Mouse (Mus musculus) urinary bladder, postnatal 36 days (tissue): ENCODE measurements around the gene Ccdc88b.
"Not testable (repeated sequence)": the region's sequence is repeated elsewhere in the genome, so short reads cannot be mapped to it uniquely, and the experiment has no call there.

Experiments used
- DNase-seq, 2 experiments: peaks; one replicate each; pipeline ENCODE4 v3.0.0; 2022; ENCODE audit warnings: low spot score in 2 of 2, mixed read lengths in 1 of 2

Gene Ccdc88b

DNA sequence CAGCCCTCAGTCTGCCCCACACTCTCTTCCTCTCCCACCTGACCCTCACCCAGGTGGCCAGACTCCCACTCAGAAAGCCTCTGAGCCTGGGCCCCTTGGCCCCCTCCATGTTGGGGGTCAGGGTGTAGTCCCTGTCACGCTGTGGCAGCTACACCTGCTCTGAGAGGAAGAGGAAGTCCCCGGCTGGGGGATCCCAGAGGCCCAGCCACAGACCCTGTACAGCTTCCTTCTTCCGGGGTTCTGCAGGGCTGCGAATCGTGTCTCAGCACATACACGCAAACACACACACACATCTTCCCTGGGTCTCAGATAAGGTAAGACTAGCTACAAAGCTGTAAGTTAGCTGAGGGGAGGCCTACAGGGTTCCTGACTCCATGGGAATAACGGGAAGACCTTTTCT is at the start of gene Ccdc88b:
TSS of gene Ccdc88b (minus strand) at position 181 of the 400 bp plus-strand sequence.
- DNase-seq: no peak

DNA sequence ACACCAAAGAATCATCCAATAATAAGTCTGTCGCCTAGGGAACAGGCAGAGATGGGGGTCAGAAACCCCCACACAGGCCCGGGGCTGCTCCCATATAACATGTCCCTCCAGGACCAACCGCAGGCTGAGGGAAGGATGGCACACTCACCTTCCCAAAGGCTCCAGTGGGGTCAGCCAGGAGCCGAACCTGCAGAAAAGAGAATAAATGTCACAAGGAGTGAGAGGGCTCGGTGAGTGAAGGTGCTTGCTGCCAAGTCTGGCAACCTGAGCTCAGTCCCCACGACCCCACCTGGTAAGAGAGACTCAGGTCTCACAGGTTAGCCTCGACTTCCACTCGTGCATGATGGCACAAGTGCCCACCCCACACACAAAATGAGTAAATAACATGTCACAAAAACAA is 49.1 kb upstream of the Ccdc88b start:
- no peak for DNase-seq

DNA sequence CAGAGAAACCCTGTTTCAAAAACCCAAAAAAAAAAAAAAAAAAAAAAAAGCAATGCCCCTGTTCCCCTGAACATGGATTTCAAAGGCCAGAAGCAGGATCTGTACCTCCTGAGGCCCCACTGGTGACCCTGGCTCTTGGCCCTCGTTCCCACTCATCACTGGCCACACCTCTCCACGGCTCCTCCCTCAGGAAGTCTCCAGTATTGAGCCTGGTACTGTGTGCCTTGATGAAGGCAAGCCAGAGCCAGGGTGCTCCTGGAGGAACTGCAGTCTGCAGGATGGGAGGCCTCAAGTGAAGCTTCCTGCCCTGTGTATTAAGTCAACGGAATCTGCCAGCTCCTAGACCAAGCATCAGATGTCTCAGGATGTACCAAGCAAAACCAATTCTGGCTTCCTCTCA is 48.2 kb upstream of the Ccdc88b start:
- no peak for DNase-seq

DNA sequence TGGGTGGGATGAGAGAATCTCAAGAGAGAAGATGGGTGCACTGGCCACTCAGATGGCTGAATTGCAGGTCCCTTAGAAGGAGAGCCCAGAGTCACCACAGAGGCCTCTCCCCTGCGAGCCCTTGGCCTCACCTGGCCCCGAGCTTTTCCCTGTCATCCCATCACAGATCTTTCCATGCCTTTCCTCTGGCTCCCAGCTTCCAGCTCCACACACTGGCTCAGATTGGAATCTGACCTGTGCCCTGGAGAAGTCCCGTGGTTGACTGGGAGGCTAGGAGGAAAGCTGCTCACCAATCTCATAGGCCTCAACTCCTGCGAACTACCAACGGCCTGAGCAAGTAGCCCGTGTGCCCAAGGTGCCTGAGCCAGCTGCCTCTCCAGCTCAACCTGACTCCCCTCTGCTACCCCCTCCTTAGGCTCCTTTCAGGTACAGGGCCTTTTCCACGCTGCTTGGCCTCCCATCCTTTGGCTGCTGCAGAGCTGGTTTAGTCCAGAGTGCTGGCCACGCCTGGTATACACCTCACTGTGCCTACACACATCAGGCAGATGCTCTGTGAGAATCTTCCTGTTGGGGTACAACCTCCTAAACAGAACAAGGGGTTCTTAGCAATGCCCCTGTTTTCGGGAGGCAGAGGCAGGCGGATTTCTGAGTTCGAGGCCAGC is 47.6 kb upstream of the Ccdc88b start:
- no peak for DNase-seq

DNA sequence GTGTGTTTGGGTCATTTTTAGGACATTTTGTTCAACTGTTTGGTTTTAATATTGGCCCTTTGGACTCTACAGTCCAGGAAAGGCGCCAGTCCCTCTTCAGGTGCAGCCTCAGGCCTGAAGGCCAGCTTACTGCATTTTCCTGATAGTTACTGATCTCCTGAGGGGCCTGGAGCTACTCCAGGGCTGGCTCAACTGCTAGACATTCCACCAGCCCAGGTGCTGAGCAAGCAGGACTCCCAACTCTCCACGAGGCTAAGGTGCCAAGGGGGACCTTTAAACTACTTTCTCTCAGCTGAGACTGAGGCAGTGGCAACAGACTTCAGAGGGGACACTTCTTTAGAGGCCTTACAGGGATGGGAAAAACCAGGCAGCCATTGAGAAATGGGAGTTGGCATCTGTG is 46.8 kb upstream of the Ccdc88b start:
- DNase-seq: no peak

DNA sequence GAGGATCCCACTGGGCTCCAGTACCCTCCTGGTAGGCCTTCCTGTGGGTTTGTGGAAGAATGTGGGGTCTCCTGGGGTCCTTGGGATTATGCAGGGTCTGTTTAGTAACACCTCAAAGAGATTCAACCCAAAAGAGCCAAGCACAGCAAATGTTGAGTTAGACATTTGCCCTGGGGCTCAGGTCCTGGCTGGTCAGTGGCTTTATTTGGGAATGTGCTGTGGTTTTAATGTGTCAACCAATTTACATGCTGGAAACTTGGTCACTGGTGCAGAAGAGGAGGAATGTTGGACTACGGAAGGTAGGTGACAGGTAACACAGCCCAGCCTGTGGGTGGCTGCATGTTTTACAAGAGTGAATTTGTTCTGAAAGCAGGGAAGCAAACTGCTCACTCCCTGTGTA is 45.0 kb upstream of the Ccdc88b start:
- DNase-seq: no peak

DNA sequence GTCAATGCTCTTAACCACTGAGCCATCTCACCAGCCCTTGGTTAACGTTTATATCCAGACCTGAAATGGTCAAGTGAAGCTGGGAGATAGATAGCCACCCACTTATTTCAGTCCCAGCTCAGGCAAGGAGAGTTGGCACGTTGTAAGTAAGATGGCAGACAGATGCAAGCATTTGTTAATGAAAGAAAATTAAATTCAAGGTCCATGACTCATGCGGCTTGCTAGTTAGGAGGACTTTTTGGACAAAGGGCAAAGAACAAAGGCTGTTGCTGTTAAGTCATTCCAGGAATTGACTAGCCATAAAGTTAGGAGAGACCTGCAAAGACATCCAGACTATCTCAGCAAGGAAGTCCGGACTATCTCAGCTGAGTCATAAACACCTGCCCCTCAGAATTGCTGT is 41.6 kb upstream of the Ccdc88b start:
- no peak for DNase-seq

DNA sequence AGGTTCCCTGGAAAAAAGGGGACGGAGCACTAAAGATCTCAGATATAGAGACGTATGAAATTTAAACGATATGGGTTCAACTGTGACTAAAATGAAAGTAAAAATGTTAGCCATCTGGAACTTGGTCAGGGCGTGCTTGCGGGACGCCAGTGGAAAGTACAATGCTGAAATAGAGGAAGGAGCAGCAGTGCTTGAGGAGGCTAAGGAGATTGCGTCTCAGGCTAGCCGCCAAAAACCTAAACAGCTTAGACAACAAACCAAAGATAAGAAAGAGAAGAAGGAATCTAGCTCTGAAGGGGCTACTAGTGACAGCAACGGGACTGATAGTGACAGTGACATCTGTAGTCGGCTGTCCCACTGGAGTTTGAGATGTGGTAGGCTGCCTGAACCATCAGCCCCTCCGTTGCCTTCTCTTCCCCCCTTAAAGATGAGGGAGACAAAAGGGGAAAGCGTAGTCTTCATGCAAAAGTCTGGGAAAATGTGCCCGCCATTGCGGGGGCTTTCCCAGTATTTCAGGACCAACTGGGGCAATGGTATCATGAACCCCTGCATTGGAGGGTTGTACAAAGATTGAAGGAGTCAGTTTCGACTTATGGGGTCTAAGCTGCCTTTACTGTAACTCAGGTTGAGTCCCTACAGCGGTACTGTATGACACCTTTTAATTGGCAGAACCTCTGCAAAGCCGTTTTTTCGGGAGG is 37.7 kb upstream of the Ccdc88b start:
- DNase-seq: not testable (repeated sequence)

DNA sequence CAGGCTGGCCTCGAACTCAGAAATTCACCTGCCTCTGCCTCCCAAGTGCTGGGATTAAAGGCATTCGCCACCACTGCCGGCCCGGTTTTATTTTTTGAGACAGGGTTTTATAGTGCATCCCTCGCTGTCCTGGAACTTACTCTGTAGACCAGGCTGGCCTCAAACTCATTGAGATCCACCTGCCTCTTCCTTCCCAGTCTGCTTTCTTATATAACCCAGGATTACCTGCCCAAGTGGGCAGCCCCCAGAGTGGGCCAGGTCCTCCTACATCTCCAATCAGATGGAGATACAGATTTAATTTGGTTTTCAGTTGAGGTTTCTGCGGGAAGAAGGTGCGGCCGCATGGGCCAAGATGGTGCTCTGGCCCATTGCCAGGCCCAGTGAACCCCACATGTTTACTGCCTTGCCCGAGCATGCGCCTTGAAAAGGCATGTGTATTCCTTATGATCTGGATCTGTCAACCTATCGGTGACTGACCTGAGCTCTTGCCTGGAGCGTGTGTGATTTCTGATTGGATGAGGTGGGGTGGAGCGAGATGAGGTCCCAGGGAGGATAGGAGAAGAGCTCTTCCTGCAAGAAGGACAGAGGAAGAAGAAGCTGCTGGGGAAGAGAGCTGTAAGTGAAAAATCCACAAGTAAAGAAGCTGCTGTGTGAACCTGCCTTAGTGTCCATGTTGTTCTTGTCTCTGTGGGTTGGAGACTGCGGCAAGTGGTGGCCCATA is 35.9 kb upstream of the Ccdc88b start:
- no peak for DNase-seq

DNA sequence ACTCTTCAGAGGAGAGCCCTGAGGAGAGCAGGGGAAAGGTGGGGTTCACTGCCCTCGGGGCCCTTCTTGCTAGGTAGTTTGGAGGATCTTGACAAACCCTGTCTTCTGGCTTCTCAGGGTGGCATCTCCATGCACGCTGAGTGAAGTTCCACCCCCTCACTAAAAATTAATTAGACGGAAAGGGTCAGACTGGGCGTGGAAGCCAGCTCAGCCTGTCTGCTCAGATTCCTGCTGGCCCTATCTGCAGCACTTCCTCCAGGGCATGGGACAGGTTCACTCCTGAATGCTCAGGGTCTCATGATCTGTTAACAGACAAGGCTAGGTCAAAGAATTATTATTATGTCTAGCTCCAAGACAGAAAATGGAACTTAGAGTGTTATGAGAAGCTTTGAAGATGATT is 34.5 kb upstream of the Ccdc88b start:
- DNase-seq: peak; percentile 64 to 66

DNA sequence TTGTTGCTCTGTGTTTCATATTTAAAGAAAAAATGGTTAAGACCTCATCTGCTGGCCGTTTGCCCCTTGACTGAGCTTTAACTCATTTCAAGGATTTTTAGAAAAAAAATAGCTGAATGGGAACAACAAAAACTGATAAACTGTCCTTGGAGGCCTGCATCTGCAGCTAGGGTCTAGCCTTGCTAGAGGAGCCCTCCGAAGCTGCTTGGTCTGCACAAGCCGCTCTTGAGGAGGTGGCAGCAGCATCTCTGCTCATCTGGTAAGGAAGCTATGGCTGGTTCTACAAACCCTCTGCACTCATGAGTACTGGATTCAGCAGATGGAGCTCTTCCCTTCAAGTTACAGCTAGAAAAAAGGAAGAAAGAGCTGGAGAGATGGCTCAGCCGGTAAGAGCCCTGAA is 20.0 kb upstream of the Ccdc88b start:
- DNase-seq: no peak

DNA sequence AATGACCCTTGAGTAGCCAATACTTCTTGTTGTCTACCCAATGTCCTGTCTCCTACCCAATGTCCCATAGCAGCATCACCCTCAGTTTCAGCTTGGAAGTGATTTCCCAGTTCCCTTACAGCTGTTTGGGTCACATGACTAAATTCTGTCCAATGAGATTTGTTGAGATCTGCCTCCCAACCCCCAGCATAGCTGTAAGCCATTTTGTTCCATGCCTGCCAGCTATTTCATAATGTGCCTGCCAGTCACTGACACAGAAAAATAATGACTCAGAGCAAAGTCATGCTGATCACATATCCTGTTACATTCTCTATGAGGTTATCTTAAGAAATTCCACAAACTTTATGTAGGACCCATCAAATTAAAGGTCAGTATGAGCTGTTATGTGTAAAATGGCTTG is 18.8 kb upstream of the Ccdc88b start:
- DNase-seq: no peak

DNA sequence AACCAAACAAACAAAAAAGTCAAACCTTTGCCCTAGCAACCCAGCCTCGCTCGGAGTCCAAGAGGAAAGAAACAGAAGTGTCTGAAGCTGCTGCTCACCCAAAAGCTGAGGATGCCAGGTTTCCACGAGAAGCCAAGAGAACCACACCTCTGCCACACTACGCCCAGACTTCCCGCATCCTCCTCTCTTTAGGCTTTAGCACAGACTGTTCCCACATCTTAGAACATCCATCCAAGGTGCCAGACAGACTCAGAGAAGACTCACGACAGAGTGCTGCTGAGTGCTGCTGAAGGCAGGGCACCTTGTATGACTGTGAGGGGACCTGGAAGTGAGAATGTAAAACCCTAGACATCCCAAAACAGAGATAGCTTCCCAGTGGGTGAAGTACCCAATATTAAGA is 17.8 kb upstream of the Ccdc88b start:
- no peak for DNase-seq

DNA sequence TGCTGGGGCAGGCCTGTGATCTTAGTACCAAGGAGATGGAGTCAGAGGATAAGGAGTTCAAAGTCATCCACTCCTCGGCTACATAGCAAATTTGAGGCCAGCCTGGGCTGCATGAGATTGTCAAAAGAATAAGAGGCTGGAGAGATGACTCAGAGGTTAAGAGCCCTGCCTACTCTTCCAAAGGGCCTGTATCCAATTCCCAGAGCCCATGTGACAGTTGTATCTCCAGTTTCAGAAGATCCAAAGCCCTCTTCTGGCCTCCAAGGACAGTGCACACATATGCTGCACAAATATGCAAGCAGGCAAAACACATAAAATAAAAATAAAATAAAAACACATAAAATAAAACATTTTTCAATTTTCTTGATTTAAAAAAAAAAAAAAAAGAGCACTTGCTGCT is 16.2 kb upstream of the Ccdc88b start:
- DNase-seq: no peak

DNA sequence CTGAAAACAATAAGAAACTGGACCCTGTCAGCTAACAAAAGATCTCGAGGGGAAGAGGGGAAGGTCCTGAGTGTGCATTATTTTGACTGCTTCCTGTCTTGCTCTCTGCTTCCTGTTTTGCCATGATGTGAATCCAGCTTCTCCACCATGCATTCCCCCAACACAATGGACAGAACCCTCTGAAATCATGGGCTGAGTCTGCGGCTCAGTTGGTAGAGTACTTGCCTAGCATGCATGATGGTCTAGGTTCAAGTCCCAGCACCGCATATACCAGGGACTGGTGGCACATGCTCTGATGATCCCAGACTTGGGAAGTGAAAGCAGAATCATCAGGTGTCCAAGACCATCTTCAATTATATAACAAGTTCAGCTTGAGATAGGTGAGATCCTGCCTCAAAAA is 14.7 kb upstream of the Ccdc88b start:
- DNase-seq: no peak

DNA sequence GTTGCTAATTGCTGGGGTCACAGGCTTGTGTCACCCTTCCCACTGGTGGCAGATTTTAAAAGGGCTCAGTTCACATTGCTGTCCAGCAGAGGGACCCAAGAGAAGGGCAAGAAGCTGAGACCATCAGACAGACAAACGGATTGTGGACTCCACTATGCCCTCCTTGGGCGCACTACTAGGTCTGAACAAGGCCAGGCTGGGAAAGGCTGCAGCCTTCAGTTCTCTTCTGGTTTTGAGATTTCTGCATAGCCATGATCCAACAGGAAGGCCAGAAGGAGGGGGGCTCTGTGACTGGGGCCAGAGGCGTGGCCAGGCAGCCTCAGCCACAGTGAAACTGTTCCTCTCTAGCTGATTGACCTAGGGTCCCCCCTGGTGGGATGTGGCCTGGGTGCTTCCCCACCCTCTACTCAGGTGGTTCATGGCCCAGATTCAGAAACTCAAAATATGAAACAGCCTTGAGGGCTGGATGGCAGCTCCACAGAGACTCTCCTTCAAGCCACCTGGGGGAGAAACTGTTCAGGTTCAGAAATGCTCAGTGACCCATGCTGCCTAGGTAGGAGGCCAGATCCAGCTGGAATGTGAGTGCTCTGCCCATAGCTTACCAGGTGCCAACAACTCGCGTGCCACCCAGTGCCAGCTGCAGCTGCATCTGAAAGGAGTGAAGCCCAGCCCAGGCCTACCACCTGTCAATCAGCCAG is 13.7 kb upstream of the Ccdc88b start:
- DNase-seq: peak in 1 of 2 experiments; percentile 31

DNA sequence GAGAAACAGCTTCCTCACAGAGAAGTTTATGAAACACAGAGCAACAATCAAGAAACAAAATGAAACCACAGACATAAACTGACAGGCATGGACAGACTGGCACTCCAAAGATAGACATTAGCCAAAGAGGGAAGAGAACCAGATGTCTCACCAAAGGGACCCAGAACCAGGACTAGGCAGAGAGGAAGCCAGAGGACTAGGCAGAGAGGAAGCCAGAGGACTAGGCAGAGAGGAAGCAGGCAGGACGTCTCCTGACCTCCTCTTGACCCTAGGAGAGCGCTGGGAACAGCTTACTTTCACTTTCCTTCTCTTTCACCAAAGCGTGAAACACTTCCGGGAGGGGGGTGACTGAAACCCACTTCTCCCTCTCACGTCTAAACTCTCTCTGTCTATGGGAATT is 11.3 kb upstream of the Ccdc88b start:
- peak; percentile 41 to 64 for DNase-seq

DNA sequence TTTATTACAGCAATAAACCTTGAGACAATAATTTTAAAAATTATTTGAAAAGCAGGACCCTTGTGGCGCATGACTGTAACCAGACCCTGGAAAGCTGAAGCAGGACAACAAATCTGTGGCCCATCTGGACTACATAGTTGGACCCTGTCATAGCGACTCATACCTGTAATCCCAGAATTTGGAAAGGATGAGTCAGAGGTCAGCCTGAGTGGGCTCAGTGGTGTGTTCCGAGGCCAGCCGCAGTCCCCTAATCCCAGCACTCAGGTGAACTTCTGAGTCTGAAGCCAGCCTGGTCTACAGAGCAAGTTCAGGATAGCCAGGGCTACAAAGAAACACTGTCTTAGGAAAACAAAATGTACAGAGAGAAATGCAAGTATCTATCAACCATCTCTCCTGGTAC is 3.4 kb upstream of the Ccdc88b start:
- DNase-seq: no peak

DNA sequence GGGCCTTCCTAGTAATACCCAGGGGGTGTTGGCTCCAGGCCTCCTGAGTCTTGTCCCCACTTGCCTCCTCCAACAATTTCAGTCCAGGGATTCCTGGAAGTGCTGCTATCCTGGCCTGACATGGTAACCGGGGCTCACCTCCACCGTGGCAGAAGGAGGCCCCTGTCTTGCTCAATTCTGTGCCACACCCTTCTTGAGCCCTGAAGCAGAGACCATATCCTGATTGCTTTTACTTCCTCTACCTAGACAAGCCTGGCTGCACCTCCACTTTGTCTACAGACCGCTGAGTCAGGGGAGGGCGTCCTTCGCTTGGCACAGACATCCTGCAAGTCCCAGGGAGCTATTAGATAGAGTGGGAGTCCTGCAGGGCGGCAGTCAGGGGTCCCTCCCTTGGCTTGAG is 2.7 kb upstream of the Ccdc88b start:
- DNase-seq: no peak

DNA sequence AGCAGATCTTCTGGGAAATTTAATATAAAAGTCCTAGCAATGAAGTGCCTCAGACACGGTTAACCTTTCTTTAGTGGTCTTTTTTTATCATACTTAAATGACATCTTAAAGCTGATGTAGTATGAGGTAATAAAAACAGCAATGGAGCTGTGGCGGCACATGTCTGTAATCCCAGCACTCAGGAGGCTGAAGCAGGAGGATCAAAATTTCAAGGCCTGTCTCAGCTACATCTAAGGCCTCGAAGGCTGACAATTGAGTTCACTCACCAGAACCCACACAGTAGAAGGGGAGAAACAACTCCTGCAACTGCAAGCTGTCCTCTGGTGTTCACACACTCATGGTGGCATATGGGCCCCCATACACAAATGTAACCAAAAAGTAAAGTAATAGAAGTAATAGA is 2.0 kb upstream of the Ccdc88b start:
- no peak for DNase-seq

DNA sequence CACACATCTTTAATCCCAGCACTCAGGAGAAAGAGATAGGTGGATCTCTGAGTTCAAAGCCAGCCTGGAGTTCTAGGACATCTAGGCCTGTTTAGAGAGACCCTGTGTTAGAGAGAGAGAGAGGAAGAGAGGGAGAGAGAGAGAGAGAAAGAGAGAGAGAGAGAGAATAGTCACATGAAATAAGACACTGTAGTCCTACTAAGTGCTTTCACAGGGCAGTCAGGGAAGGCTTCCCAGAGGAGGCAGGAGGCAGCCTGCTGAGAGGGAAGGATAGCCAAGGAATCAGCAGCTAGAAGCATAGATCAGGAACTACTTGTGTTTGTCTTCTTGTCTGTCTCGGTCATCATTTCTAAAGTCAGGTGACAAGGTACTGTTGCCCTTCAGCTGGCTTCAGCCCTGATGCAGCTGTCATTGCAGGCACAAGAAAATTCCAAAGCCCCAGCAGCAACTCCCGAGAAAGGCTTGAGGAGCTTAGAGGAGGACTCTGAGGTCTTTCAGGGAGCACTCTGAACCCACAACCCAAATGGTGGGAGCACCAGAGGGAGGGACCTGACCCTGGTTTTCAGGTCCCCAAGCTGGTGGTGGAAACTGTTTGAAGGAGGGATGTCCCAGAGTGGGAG is 1.1 kb upstream of the Ccdc88b start:
- no peak for DNase-seq

DNA sequence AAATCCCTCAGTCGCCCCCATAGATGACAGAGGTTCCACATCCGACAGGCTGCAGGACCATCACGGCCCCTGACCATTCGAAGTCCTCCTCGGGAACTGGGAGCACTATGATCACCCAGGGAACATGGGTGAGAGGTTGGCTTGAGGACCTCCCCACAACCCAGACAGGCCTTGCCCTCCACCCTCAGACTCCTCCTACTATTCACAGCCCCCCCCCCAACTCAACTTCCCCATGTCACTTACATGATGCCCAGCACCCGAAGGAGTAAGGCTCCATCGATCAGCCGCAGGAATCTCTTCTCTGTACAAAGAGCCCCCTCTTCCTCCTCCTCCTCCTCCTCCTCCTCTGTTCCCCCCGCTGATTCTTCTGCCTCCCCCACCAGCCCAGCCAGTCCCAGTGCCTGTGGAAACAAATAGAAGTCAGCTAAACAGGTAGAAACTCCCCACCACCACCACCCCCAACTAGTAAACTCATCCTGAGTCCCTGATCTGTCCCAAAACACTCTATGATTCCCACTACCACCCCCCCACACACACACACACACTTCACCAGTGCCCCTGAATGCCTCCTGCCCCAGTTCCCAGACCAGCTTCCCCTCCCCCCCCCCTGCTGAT is 513 bp downstream of the Ccdc88b start:
- no peak for DNase-seq
